Mouse (Mus musculus) cerebellum, adult 2 months (tissue): ENCODE measurements around the gene Hdhd5.

Experiments used
- CTCF ChIP-seq: fragments of 200-500 bp; IDR thresholded peaks from 2 replicates; pipeline ENCODE4 v1.5.1; 2011; ENCODE audit warnings: low read depth, mild to moderate bottlenecking, control low read depth, low read length, moderate library complexity, borderline replicate concordance; ENCODE audit not compliant: insufficient read depth
- POLR2A ChIP-seq: fragments of 200-500 bp; IDR thresholded peaks from 2 replicates; pipeline ENCODE4 v1.6.1; 2011; ENCODE audit warnings: low read length, control low read depth, borderline replicate concordance; ENCODE audit not compliant: insufficient read depth

DNA sequence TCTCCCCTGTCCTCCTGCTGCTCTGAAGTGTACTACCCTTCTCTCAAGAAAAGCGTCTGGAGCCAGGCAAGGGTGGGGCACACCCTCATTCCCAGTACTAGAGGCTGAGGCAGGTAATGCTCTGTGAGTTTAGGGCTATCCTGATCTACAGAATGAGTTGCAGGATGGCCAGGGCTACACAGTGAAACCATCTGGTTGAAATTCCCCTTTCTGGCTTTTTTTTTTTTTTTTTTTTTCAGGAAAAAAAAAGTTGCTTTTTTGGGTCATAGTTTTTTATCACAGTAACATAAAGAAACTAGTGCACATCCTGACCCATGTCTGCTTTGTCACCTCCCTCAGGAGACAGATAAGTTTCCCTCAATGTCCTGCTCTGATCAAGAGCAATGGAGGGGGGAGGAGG lies 24.0 kb upstream of the Hdhd5 start:
- TF ChIP-seq CTCF (no peak), POLR2A (no peak)
